Mouse (Mus musculus) c-Kit-positive CD71-positive TER-119-negative erythroid progenitor cells, embryonic 14.5 days (primary cell): Measurements from ENCODE around the gene Tmem170b.

Source experiments
- DNase-seq: peaks from one replicate; pipeline ENCODE4 v3.0.0-alpha.2; 2013; ENCODE audit warnings: low read depth

The Tmem170b gene

GRCm38 (mm10) chr13:41614539-41614938 lies 8.8 kb downstream of the Tmem170b start:
- DNase-seq = no peak

- DNase-seq = no peak
Measured at GRCm38 (mm10) chr13:41614982-41615381, 9.3 kb downstream of the Tmem170b start.

DNA sequence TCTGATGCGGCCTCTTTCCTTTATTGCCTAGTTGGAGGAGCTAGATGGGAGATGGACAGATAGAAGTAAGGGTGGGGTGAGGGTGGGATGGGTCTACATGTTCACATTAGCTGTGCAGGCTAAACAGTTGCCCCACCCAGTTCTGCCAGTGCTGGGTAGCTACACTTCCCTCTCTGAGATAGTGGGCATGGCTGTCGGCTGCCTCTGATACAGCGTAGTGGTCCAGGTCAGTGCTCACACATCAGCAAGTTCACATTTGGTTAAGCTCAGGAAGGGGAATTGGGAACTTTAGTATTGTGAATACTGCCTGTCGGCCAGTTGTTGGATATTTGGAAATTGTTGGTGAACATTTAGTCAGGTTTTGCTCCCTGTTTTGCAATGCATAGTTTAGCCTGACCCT lies 13.8 kb downstream of the Tmem170b start:
- DNase-seq = no peak

- no peak for DNase-seq
Measured at GRCm38 (mm10) chr13:41620132-41620531, 14.4 kb downstream of the Tmem170b start.

- DNase-seq = no peak
Measured at GRCm38 (mm10) chr13:41624123-41624522, 18.4 kb downstream of the Tmem170b start.

- DNase-seq = no peak
Measured at GRCm38 (mm10) chr13:41625248-41625647, 19.5 kb downstream of the Tmem170b start.

- DNase-seq = no peak
Measured at GRCm38 (mm10) chr13:41627277-41627916, 21.7 kb downstream of the Tmem170b start.

- peak; percentile 52 for DNase-seq
Measured at GRCm38 (mm10) chr13:41634401-41634818, 28.7 kb downstream of the Tmem170b start.

DNA sequence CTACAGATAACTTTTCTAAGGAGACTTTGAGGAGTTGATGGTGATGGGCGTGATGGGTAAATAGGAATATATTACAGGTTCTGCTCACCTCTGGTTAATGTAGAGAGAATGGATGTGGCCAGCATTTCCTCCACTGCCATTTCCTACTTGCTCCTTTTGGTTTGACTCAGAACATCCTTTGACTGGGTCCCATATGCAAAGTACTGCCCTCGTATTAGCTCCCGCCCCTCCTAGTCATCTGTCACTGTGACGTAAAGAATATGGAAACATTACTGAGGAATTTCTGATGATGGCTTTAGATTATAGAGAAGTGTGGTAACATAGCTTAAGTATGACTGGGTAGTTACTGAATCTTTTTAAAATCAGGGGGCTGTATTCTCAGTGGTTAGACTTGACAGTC lies 32.4 kb downstream of the Tmem170b start:
- DNase-seq = no peak

- DNase-seq = peak; percentile 32
Measured at GRCm38 (mm10) chr13:41642851-41643250, 37.1 kb downstream of the Tmem170b start.

GRCm38 (mm10) chr13:41643798-41644197 lies 38.1 kb downstream of the Tmem170b start:
- DNase-seq = no peak

GRCm38 (mm10) chr13:41644591-41645482 lies 39.1 kb downstream of the Tmem170b start:
- DNase-seq = no peak

DNA sequence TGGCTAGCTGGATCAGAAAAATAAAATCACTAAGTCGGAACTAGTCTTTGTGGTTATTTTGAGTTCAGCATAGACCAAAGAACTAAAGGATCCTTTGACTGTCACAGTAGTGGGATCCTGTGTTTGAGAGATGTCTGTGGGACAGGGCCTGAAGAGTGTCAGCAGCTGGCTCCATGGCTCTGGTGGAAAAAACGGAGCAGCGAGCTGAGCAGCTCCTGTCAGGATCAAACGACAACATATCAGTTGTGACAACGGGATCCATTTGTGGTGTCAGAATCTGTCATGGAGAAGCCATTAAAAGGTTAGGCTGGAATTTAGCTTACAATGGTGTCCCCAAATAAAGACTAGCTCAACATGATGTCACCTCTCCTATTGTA lies 39.8 kb downstream of the Tmem170b start:
- no peak for DNase-seq

GRCm38 (mm10) chr13:41647976-41648375 lies 42.3 kb downstream of the Tmem170b start:
- DNase-seq = no peak

DNA sequence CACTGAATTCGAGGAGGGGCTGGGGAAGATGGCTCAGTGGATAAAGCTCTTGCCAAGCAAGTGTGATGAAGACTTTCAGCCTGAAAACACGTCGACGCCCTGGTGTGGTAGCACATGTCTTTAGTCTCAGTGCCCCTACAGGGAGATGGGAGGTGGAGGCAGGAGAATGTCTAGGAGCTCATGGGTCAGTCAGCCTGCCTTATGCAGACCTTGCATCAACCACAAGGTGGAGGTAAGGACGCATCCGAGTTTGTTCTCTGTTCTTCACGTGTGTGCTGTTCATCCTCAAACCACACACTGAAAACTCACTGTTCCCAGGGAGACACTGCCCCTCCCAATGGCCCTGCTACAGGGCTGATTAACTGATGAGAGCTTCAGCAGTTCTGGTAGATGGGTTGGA lies 45.0 kb downstream of the Tmem170b start:
- no peak for DNase-seq

DNA sequence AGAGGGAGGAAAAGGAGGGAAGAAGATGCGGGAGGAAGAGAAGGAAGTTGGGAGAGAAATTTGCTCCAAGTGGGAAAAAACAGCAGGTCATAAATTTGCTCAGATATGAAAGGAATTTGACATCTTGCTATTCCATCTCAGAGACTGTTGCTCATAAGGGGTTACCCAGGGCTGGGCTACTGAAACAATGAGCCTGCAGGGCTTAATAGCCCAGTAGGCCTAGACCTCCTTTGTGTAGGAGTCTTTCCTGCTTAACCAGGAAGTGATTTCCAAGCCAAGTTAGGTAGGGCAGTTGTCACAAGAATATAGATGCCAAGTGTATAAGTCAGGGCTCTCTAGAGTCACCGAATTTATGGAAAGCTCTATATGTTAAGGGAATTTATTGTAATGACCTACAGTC lies 48.1 kb downstream of the Tmem170b start:
- no peak for DNase-seq

DNA sequence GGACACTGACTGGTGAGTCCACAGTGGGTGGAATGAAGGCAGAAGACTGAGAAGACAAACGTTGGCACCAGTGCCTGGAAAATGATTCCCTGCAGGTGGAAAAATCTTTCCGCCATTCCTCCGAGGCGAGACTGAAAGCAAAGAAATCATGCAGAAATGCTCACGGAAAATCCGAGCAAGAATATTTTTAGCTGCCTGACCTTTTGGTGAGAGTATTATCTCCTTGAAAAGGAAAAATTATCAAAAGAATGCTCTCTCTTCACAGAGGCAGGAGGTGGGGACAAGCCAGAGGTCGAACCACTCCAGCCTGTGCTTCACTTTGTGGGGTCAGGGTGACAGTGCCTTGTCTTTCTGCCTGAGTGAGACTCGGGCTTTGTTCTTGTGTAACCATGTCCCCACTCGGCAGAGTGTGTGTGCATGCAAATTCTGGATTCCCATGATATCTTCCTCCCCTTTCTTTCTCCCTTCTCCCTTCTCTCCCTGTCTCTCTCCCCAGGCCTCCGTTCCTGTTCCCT lies 49.9 kb downstream of the Tmem170b start:
- DNase-seq = no peak

- DNase-seq = no peak
Measured at GRCm38 (mm10) chr13:41660052-41660793, 54.5 kb downstream of the Tmem170b start.

GRCm38 (mm10) chr13:41661116-41661515 lies 55.4 kb downstream of the Tmem170b start:
- no peak for DNase-seq

DNA sequence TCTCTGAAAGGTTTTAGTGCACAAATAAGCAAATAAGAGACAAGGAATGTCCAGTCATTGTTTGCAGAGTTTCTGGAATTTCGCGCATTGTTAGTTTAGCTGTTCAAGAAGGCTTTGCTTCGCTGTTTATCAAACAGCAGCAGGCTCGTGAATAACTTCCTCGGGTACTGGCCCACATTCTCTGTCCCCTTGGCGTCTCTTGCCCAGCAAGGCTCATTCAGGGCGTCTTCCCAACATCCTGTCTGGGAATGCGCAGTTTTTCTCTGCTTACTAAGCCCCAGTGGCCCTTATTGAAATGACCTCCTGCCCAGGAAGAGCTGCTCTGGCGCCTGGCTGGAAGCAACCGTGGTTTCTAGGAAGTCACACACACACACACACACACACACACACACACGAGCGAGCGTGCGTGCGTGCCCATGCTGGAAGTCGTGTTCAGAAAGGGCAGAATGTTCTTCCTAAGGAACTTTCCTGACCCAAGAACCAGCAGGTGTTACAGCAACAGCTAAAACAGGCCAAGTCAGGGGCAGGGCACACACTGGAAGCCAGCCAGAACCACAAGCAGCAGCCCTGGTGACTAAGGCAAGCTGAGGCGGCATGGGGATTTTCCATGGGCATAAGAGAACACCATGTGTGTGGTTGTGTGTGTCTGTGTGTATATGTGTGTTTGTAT lies 56.8 kb downstream of the Tmem170b start:
- no peak for DNase-seq

GRCm38 (mm10) chr13:41663501-41664195 lies 57.9 kb downstream of the Tmem170b start:
- DNase-seq = no peak
